Mouse (Mus musculus): ENCODE results near the gene Cdc27. TPM values are rescaled to one million over a fixed set of nuclear protein-coding genes. Genes with fewer than 3 reads are reported as not detected.

Gene Cdc27
- 18.4 and 20.0 TPM in 2 replicates for polyA plus RNA-seq (2015; fragmentation: Nextera tagmentation; extraction: Ambion mirVana)

DNA sequence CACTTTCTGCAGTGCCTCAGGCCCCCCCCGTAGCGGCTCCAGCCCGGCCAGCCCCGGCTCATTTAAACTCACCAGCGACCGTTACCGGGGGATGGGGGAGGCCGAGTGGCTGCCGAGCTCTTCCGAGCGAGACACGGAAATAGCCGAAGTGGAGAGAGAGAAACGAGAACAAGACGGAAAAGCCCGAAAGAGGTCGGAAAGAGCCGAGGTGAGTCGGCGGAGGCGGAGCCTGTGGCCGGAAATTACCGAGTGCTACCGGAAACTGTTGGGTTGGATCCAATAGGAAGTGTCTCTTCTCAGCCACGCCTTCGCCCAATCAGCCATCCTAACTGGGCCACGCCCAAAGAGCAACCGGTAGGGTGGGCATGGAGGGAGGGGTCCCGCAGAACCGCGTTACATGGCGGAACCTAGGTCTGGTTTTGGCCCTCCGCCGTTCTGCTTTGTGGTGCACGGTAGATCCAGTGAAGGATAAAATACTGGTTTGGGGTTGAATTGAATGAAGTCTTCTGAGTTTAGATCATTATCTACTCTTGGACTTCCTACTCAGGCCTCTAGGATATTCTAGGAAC is at the start of gene Cdc27, which contains the start of gene Myl4:
Gene Cdc27, minus strand, starts transcription at position 215 of the 569 bp plus-strand sequence.
Gene Myl4, plus strand, starts transcription at position 258 of the 569 bp plus-strand sequence.
- H3K4me3 ChIP-seq (ENCODE audit: low read depth, low read length) = peak within 1 kb of the TSS; percentile 81
- peak within 1 kb of the TSS; percentile 93 for H3K27ac ChIP-seq (ENCODE audit: low read length)
- DNase-seq (ENCODE audit: low spot score) (peak; percentile 98), ATAC-seq (peak; percentile 97)
- peak within 1 kb of the TSS; percentile 58 for H3K4me2 ChIP-seq (replicated peaks; ENCODE audit: low read depth, low read length)
- no peaks in the 10 kb centered on the region for H3K27me3 ChIP-seq (replicated peaks; ENCODE audit: insufficient read depth, low read length)
- H3K9me3 ChIP-seq (ENCODE audit: low read length) = no peaks in the 10 kb centered on the region
- peak within 1 kb of the TSS; percentile 97 for H3K9ac ChIP-seq (replicated peaks; ENCODE audit: low read depth)
- H3K36me3 ChIP-seq (ENCODE audit: insufficient read depth, low read length) = no peaks in the 10 kb centered on the region
- peaks cover 3% of the 10 kb centered on the region; the same call in 1 of the 2 replicates for H3K4me1 ChIP-seq (ENCODE audit: insufficient read depth, low read depth, low read length)
- TF ChIP-seq EP300 (IDR thresholded peaks at IDR 0.05) (no peak), CTCF (IDR thresholded peaks at IDR 0.05) (no peak)
- WGBS = 3% methylated on average over 35 of the region's 35 CpGs

GRCm38 (mm10) chr11:104599265-104599945 is 49.0 kb upstream of the Cdc27 start:
- Histone ChIP-seq H3K36me3 (ENCODE audit: insufficient read depth, low read length) (no peaks in the 10 kb centered on the region), H3K9me3 (ENCODE audit: low read length) (no peaks in the 10 kb centered on the region), H3K4me3 (ENCODE audit: low read depth, low read length) (no peak overlapping the region), H3K27me3 (replicated peaks; ENCODE audit: insufficient read depth, low read length) (no peaks in the 10 kb centered on the region), H3K9ac (replicated peaks; ENCODE audit: low read depth) (no peak overlapping the region), H3K27ac (ENCODE audit: low read length) (0 out of 2 replicates have a peak overlapping the region, but pooled peaks have one; percentile 9), H3K4me2 (replicated peaks; ENCODE audit: low read depth, low read length) (no peak overlapping the region), H3K4me1 (ENCODE audit: insufficient read depth, low read depth, low read length) (no peaks in the 10 kb centered on the region)
- peak; percentile 67 for ATAC-seq
- 50% methylated on average over 13 of the region's 13 CpGs for WGBS
- peak; percentile 73 for DNase-seq (ENCODE audit: low spot score)
- TF ChIP-seq CTCF (IDR thresholded peaks at IDR 0.05) (no peak), EP300 (IDR thresholded peaks at IDR 0.05) (peak; percentile 32; the same call in 1 of the 2 replicates)

GRCm38 (mm10) chr11:104596365-104596764 is 45.9 kb upstream of the Cdc27 start:
- Histone ChIP-seq H3K4me1 (ENCODE audit: insufficient read depth, low read depth, low read length) (no peaks in the 10 kb centered on the region), H3K27me3 (replicated peaks; ENCODE audit: insufficient read depth, low read length) (no peaks in the 10 kb centered on the region), H3K27ac (ENCODE audit: low read length) (no peak overlapping the region), H3K9ac (replicated peaks; ENCODE audit: low read depth) (no peak overlapping the region), H3K4me3 (ENCODE audit: low read depth, low read length) (no peak overlapping the region), H3K36me3 (ENCODE audit: insufficient read depth, low read length) (no peaks in the 10 kb centered on the region), H3K9me3 (ENCODE audit: low read length) (no peaks in the 10 kb centered on the region), H3K4me2 (replicated peaks; ENCODE audit: low read depth, low read length) (no peak overlapping the region)
- 50% methylated on average over 10 of the region's 10 CpGs for WGBS
- ATAC-seq = no peak
- no peak for DNase-seq (ENCODE audit: low spot score)
- no peak for TF ChIP-seq EP300 (IDR thresholded peaks at IDR 0.05)
- no peak for TF ChIP-seq CTCF (IDR thresholded peaks at IDR 0.05)

- Histone ChIP-seq H3K36me3 (ENCODE audit: insufficient read depth, low read length) (no peaks in the 10 kb centered on the region), H3K9ac (replicated peaks; ENCODE audit: low read depth) (no peak overlapping the region), H3K4me1 (ENCODE audit: insufficient read depth, low read depth, low read length) (0 out of 2 replicates have a peak, but pooled peaks cover 4% of the 10 kb centered on the region), H3K27ac (ENCODE audit: low read length) (peak overlapping the region; percentile 54), H3K4me3 (ENCODE audit: low read depth, low read length) (no peak overlapping the region), H3K27me3 (replicated peaks; ENCODE audit: insufficient read depth, low read length) (no peaks in the 10 kb centered on the region), H3K4me2 (replicated peaks; ENCODE audit: low read depth, low read length) (no peak overlapping the region), H3K9me3 (ENCODE audit: low read length) (no peaks in the 10 kb centered on the region)
- peak; percentile 78 for ATAC-seq
- DNase-seq (ENCODE audit: low spot score) = peak; percentile 92
- TF ChIP-seq EP300 (IDR thresholded peaks at IDR 0.05) = peak; percentile 96
- TF ChIP-seq CTCF (IDR thresholded peaks at IDR 0.05) = no peak
- 32% methylated on average over 13 of the region's 13 CpGs for WGBS
Measured at GRCm38 (mm10) chr11:104592066-104592835, 41.8 kb upstream of the Cdc27 start.

GRCm38 (mm10) chr11:104590148-104590547 is 39.7 kb upstream of the Cdc27 start:
- Histone ChIP-seq H3K36me3 (ENCODE audit: insufficient read depth, low read length) (no peaks in the 10 kb centered on the region), H3K27ac (ENCODE audit: low read length) (peak overlapping the region; percentile 33; the same call in 1 of the 2 replicates), H3K4me3 (ENCODE audit: low read depth, low read length) (no peak overlapping the region), H3K4me2 (replicated peaks; ENCODE audit: low read depth, low read length) (no peak overlapping the region), H3K27me3 (replicated peaks; ENCODE audit: insufficient read depth, low read length) (no peaks in the 10 kb centered on the region), H3K9me3 (ENCODE audit: low read length) (no peaks in the 10 kb centered on the region), H3K9ac (replicated peaks; ENCODE audit: low read depth) (no peak overlapping the region), H3K4me1 (ENCODE audit: insufficient read depth, low read depth, low read length) (0 out of 2 replicates have a peak, but pooled peaks cover 4% of the 10 kb centered on the region)
- DNase-seq (ENCODE audit: low spot score) (peak; percentile 97), ATAC-seq (peak; percentile 92)
- under 1% methylated on average over 8 of the region's 8 CpGs for WGBS
- TF ChIP-seq EP300 (IDR thresholded peaks at IDR 0.05) = peak; percentile 98
- TF ChIP-seq CTCF (IDR thresholded peaks at IDR 0.05) = peak; percentile 99

DNA sequence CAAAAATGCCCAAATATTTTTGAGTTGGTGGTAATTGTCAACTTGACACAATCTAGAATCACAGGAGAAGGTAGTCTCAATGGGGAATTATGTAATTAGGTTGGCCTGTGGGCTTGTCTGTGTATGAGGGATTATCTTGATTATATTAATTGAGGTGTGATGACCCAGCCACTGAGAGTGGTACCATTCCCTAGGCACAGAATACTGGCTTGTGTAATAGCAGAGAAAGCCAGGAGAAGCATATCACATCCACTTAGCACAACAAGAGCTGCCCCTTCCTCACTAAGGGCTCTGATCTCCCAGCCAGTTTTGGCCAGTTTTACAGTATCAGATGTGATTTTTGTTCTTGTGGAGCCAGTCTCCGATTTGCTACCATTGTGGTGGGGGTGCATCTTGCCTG is 39.1 kb upstream of the Cdc27 start:
- Histone ChIP-seq H3K9ac (replicated peaks; ENCODE audit: low read depth) (no peak overlapping the region), H3K27me3 (replicated peaks; ENCODE audit: insufficient read depth, low read length) (no peaks in the 10 kb centered on the region), H3K4me2 (replicated peaks; ENCODE audit: low read depth, low read length) (no peak overlapping the region), H3K9me3 (ENCODE audit: low read length) (no peaks in the 10 kb centered on the region), H3K27ac (ENCODE audit: low read length) (no peak overlapping the region), H3K4me1 (ENCODE audit: insufficient read depth, low read depth, low read length) (0 out of 2 replicates have a peak, but pooled peaks cover 4% of the 10 kb centered on the region), H3K4me3 (ENCODE audit: low read depth, low read length) (no peak overlapping the region), H3K36me3 (ENCODE audit: insufficient read depth, low read length) (no peaks in the 10 kb centered on the region)
- WGBS = 74% methylated on average over 1 of the region's 1 CpGs
- DNase-seq (ENCODE audit: low spot score) (no peak), ATAC-seq (no peak)
- TF ChIP-seq CTCF (IDR thresholded peaks at IDR 0.05) = no peak
- TF ChIP-seq EP300 (IDR thresholded peaks at IDR 0.05) = no peak

Data from lung, postnatal 0 days (tissue).